Mouse (Mus musculus) gastrocnemius, postnatal 25 days (tissue): ENCODE measurements around the gene 0610009B22Rik. TPM values are rescaled to one million over a fixed set of nuclear protein-coding genes. Genes with fewer than 3 reads are reported as not detected.

Source experiments
- DNase-seq: peaks from one replicate; pipeline ENCODE4 v3.0.0; 2022
- total RNA-seq, 2 experiments: library from RNA; stranded (reverse); gene quantifications; 1 replicate in 1 of 2; 2 replicates in 1 of 2; pipeline ENCODE4 v1.2.3; 2021

Gene 0610009B22Rik
- total RNA-seq, 2 experiments from 2014 or later = 30.6 to 31.5 TPM

- peak; percentile 51 for DNase-seq
Observed at GRCm38 (mm10) chr11:51636323-51636684, 52.4 kb downstream of the 0610009B22Rik start.

DNA sequence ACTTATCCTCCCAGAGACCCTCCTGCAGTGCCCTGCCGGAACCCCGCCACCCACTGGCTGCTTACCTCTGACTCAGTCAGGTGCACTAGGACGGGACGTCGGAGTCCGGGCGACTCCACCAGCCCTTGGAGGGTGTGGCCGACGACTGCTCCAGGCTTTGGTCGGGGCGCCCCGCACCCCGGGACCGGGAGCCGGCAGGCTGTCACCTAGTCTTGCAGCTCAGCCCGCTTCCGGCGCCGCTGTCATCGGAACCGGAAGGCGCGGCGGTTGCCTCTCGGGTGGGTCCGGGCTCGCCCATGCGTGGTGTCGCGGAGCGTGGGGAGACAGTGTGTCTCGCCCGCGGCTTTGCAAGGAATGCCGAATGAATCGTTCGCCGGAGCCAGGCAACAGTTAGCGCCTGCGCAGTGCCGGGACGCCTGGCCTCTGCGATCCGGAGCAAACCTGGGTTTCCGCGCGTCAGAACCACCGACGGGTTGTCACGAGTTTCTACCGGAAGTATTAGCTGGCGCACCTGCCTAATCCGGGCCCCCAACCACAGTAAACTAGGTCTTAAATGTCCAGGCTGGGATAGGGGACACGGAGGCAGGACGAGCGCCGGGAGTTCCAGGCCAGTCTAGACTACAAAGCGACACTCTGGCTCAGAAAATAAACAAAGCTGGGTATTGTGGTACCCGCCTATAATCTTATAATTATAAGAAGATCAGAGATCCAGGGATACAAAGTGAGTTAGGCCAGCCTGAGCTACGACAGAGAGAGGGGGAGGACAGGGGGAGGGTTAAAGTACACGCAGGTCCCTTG lies 53.0 kb downstream of the 0610009B22Rik start, which contains the start of gene Rmnd5b:
Gene Rmnd5b (minus strand): TSS at position 372 of the 798 bp plus-strand sequence.
- DNase-seq = peak; percentile 87

Other genes with a start within 250 kb of the 0610009B22Rik start
- 10 to 100 TPM; 15.5 to 17.2 TPM for gene Phykpl, start 104.1 kb downstream of the 0610009B22Rik start, total RNA-seq
- 100 to 1,000 TPM; 102 to 105 TPM for gene Hnrnpab, start 82.0 kb downstream of the 0610009B22Rik start, total RNA-seq
- 10 to 100 TPM; 19.3 to 23.6 TPM for gene Nhp2, start 69.1 kb downstream of the 0610009B22Rik start, total RNA-seq
- 10 to 100 TPM in 1 of 2 experiments, 1 to 10 TPM in 1; 9.3 to 12.3 TPM for gene Rmnd5b, start 53.0 kb downstream of the 0610009B22Rik start, total RNA-seq
- 1 to 10 TPM; 2.9 to 3.8 TPM for gene N4bp3, start 38.0 kb downstream of the 0610009B22Rik start, total RNA-seq
- gene D930048N14Rik, start 37.9 kb downstream of the 0610009B22Rik start, total RNA-seq = under 1 TPM; 0.20 to 0.32 TPM
- gene Sec24a, start 74.8 kb upstream of the 0610009B22Rik start, total RNA-seq = 10 to 100 TPM; 33.2 to 33.3 TPM
- gene Sar1b, start 74.8 kb upstream of the 0610009B22Rik start, total RNA-seq = 100 to 1,000 TPM; 372 to 421 TPM
- 1 to 10 TPM; 2.3 to 3.5 TPM for gene Jade2, start 168.8 kb upstream of the 0610009B22Rik start, total RNA-seq